Mouse (Mus musculus) forebrain, postnatal 0 days (tissue): ENCODE results near the gene Afg1l. TPM values are rescaled to one million over a fixed set of nuclear protein-coding genes. Genes with fewer than 3 reads are reported as not detected.

Experiments used
- ATAC-seq: fragments of 200-750 bp; cut with Nextera tagmentation; 2 replicates; pipeline ENCODE4 v1.8.0; 2017; ENCODE audit warnings: mild to moderate bottlenecking, moderate library complexity
- DNase-seq: peaks from one replicate; pipeline ENCODE4 v3.0.0-alpha.2; 2015
- H3K27ac ChIP-seq: fragments of 300-500 bp; sonication (generic); 2 replicates; pipeline ENCODE4 v1.5.1; 2014; ENCODE audit warnings: low read depth, mild to moderate bottlenecking, antibody characterized with exemption, low read length, moderate library complexity, mixed read lengths
- H3K27me3 ChIP-seq: fragments of 300-500 bp; sonication (generic); 2 replicates; pipeline ENCODE4 v1.6.1; 2014; ENCODE audit warnings: mild to moderate bottlenecking, low read length, mixed read lengths; ENCODE audit not compliant: insufficient read depth
- H3K36me3 ChIP-seq: fragments of 300-500 bp; sonication (generic); 2 replicates; pipeline ENCODE4 v1.6.1; 2014; ENCODE audit warnings: mild to moderate bottlenecking, moderate library complexity; ENCODE audit not compliant: insufficient read depth
- H3K4me1 ChIP-seq: fragments of 300-500 bp; sonication (generic); 2 replicates; pipeline ENCODE4 v1.6.1; 2014; ENCODE audit warnings: antibody characterized with exemption; ENCODE audit not compliant: insufficient read depth
- H3K4me2 ChIP-seq: fragments of 300-500 bp; sonication (generic); 2 replicates; pipeline ENCODE4 v1.6.1; 2014; ENCODE audit warnings: low read depth, mild to moderate bottlenecking, moderate library complexity
- H3K4me3 ChIP-seq: fragments of 300-500 bp; sonication (generic); 2 replicates; pipeline ENCODE4 v1.5.1; 2014; ENCODE audit warnings: low read depth, low read length, mixed read lengths
- H3K9ac ChIP-seq: fragments of 300-500 bp; sonication (generic); 2 replicates; pipeline ENCODE4 v1.6.1; 2014; ENCODE audit warnings: mild to moderate bottlenecking
- H3K9me3 ChIP-seq: fragments of 300-500 bp; sonication (generic); 2 replicates; pipeline ENCODE4 v1.6.1; 2016; ENCODE audit warnings: low read length
- CTCF ChIP-seq: sonication (generic); IDR thresholded peaks from 2 replicates; pipeline ENCODE4 v1.5.1; 2016; ENCODE audit warnings: antibody characterized with exemption, control low read depth, low read depth
- WGBS: fragments of 180-500 bp; shearing (Covaris S2); extraction: QIAGEN DNeasy Blood & Tissue Kit; methylation state at CpG from one replicate; pipeline ENCODE4 v1.1.7; 2014; 5-methylcytosine and 5-hydroxymethylcytosine counted together
- polyA plus RNA-seq: library from polyadenylated mRNA; unstranded; fragments of >200 nt; fragmentation: Nextera tagmentation; extraction: Ambion mirVana; gene quantifications from 2 replicates; pipeline ENCODE4 v1.2.1, GENCODE M21; 2015
- total RNA-seq: library from RNA; depleted of rRNA; stranded (reverse); fragments of >200 nt; gene quantifications from 2 replicates; pipeline ENCODE4 v1.2.3, GENCODE M21; 2014

Afg1l gene
- total and polyA plus RNA-seq, 2 experiments from 2014 or later = 6.8 to 6.9 TPM

DNA sequence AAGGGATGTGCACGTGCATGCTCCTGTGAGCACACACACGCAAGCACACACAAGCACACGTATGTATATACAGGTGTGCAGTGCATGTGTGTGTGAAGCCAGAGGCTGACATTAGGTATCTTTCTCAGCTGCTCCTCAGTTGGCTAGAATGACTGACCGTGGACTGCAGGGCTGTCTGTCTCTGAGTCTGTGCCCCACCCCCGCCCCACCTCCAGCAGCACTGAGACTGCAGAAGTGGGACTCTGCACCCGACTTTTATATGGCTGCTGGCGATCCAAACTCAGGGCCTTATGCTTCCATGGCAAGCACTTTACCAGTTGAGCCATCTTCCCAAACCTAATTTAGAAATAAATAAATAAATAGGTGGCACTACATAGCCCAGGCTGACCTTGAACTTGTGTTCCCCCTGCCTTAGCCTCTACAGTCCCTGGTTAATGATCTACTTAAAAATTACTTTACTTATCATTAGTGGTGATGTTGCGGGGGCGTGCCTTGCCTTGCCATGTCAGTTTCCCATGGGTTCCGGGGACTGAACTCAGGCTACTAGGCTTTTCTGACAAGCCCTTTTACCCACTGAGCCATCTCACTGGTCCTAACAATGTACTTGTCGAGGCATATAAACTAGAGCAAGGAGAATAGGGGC lies 136.4 kb downstream of the Afg1l start:
- DNase-seq (no peak), ATAC-seq (no peak)
- Histone ChIP-seq H3K27me3 (no peaks in the 10 kb centered on the region), H3K4me3 (no peak overlapping the region), H3K4me1 (peaks cover 21% of the 10 kb centered on the region), H3K27ac (no peak overlapping the region), H3K9me3 (no peaks in the 10 kb centered on the region), H3K9ac (no peak overlapping the region), H3K4me2 (no peak overlapping the region), H3K36me3 (no peaks in the 10 kb centered on the region)
- WGBS = 82% methylated on average over 11 of the region's 11 CpGs
- TF ChIP-seq CTCF = no peak

GRCm38 (mm10) chr10:42340426-42340793 lies 138.0 kb downstream of the Afg1l start:
- H3K4me1 ChIP-seq = peaks cover 21% of the 10 kb centered on the region
- 9% methylated on average over 6 of the region's 6 CpGs for WGBS
- no peak for ATAC-seq
- H3K4me2 ChIP-seq = no peak overlapping the region
- no peak overlapping the region for H3K4me3 ChIP-seq
- TF ChIP-seq CTCF = no peak
- no peak overlapping the region for H3K9ac ChIP-seq
- no peaks in the 10 kb centered on the region for H3K9me3 ChIP-seq
- peak overlapping the region; percentile 79; the same call in 1 of the 2 replicates for H3K27ac ChIP-seq
- H3K36me3 ChIP-seq = no peaks in the 10 kb centered on the region
- peak; percentile 43 for DNase-seq
- no peaks in the 10 kb centered on the region for H3K27me3 ChIP-seq

GRCm38 (mm10) chr10:42339773-42340425 lies 138.5 kb downstream of the Afg1l start:
- WGBS = 11% methylated on average over 8 of the region's 8 CpGs
- H3K9ac ChIP-seq = peak overlapping the region; percentile 33; the same call in 1 of the 2 replicates
- H3K36me3 ChIP-seq = no peaks in the 10 kb centered on the region
- no peak for TF ChIP-seq CTCF
- no peak overlapping the region for H3K4me3 ChIP-seq
- peak overlapping the region; percentile 79 for H3K27ac ChIP-seq
- DNase-seq (peak; percentile 79), ATAC-seq (peak; percentile 92)
- peak overlapping the region; percentile 13; the same call in 1 of the 2 replicates for H3K4me2 ChIP-seq
- H3K4me1 ChIP-seq = peaks cover 21% of the 10 kb centered on the region
- no peaks in the 10 kb centered on the region for H3K27me3 ChIP-seq
- H3K9me3 ChIP-seq = no peaks in the 10 kb centered on the region

DNA sequence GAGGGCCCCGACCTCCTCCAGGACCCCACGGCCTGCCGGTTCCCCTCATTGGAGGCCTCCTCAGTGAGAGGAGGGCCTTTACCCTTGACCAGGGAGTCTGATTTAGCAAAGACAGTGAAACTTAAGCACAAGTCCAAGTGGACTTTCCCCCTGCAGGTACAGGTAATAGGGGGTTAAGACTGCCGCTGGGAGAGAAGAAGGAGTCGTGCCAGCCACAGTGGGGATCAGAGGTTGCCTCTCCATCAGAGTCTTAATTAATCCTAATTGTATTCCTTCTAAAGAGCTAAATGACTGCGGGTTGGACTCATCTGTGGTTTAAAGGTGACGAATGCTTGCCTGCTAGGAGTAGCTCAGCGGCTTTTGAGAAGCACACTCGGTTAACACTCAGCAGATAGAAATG lies 139.9 kb downstream of the Afg1l start:
- ATAC-seq (no peak), DNase-seq (peak; percentile 22)
- H3K27ac ChIP-seq = peak overlapping the region; percentile 50; the same call in 1 of the 2 replicates
- no peak overlapping the region for H3K9ac ChIP-seq
- H3K36me3 ChIP-seq = no peaks in the 10 kb centered on the region
- no peak overlapping the region for H3K4me2 ChIP-seq
- no peak overlapping the region for H3K4me3 ChIP-seq
- H3K9me3 ChIP-seq = no peaks in the 10 kb centered on the region
- 27% methylated on average over 9 of the region's 9 CpGs for WGBS
- no peak for TF ChIP-seq CTCF
- peaks cover 21% of the 10 kb centered on the region for H3K4me1 ChIP-seq
- H3K27me3 ChIP-seq = no peaks in the 10 kb centered on the region

- no peak overlapping the region for H3K4me2 ChIP-seq
- H3K36me3 ChIP-seq = no peaks in the 10 kb centered on the region
- TF ChIP-seq CTCF = peak; percentile 89
- no peak overlapping the region for H3K9ac ChIP-seq
- no peaks in the 10 kb centered on the region for H3K4me1 ChIP-seq
- H3K4me3 ChIP-seq = no peak overlapping the region
- H3K27ac ChIP-seq = no peak overlapping the region
- WGBS = 51% methylated on average over 8 of the region's 8 CpGs
- H3K9me3 ChIP-seq = no peaks in the 10 kb centered on the region
- peak; percentile 79 for DNase-seq
- H3K27me3 ChIP-seq = peaks cover 5% of the 10 kb centered on the region; the same call in 1 of the 2 replicates
- peak; percentile 92 for ATAC-seq
Measured at GRCm38 (mm10) chr10:42327576-42327975, 150.8 kb downstream of the Afg1l start.

DNA sequence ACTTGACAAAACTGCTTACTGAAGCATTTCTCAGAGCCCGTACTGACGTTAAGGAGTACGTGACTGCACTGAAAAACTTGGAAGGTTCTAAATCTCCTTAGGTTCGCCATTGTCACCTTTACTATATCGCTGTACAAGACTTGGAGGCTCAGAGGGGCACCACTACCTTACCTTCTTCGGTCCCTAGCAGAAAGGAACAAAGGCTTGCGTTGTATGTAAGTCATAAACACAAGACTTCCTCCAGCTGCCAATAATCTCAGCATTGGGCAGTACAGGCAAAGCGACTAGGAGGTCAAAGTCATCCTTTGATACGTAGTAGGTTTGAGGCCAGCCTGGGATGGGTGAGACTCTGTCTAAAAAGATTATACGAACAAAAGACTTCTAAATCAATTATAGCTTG lies 153.1 kb downstream of the Afg1l start:
- H3K27ac ChIP-seq = no peak overlapping the region
- no peak for ATAC-seq
- no peaks in the 10 kb centered on the region for H3K4me1 ChIP-seq
- H3K4me2 ChIP-seq = no peak overlapping the region
- no peaks in the 10 kb centered on the region for H3K9me3 ChIP-seq
- H3K36me3 ChIP-seq = no peaks in the 10 kb centered on the region
- H3K4me3 ChIP-seq = no peak overlapping the region
- no peak for TF ChIP-seq CTCF
- no peak for DNase-seq
- 74% methylated on average over 10 of the region's 10 CpGs for WGBS
- peaks cover 5% of the 10 kb centered on the region; the same call in 1 of the 2 replicates for H3K27me3 ChIP-seq
- H3K9ac ChIP-seq = no peak overlapping the region

DNA sequence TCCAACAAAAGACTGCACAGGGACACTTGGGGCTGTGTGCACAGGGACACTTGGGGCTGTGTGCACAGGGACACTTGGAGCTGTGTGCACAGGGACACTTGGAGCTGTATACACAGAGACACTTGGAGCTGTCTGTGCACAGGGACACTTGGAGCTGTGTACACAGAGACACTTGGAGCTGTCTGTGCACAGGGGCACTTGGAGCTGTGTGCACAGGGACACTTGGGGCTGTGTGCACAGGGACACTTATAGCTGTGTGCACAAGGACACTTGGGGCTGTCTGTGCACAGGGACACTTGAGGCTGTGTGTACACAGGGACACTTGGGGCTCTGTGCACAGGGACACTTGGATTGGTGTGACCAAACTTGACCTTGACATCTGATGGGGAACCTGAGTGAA lies 154.4 kb downstream of the Afg1l start:
- Histone ChIP-seq H3K36me3 (no peaks in the 10 kb centered on the region), H3K27ac (no peak overlapping the region), H3K4me1 (no peaks in the 10 kb centered on the region), H3K4me2 (no peak overlapping the region), H3K9me3 (no peaks in the 10 kb centered on the region), H3K4me3 (no peak overlapping the region), H3K9ac (no peak overlapping the region), H3K27me3 (peaks cover 5% of the 10 kb centered on the region; the same call in 1 of the 2 replicates)
- DNase-seq = no peak
- no peak for ATAC-seq
- TF ChIP-seq CTCF = no peak
